Mouse (Mus musculus): ENCODE results near the gene B3galt1. TPM values are rescaled to one million over a fixed set of nuclear protein-coding genes. Genes with fewer than 3 reads are reported as not detected.

Gene B3galt1
- 1 to 10 TPM; 1.2 to 2.3 TPM for total RNA-seq (2021)
- long read RNA-seq, experiment 1, partial matches to known transcripts = 0 of 1 reads
- long read RNA-seq, experiment 1, other reads (novel, unspliced or antisense) = 1 of 1 reads
- long read RNA-seq, experiment 2, partial matches to known transcripts = 0 of 1 reads
- long read RNA-seq, experiment 2, other reads (novel, unspliced or antisense) = 1 of 1 reads

DNA sequence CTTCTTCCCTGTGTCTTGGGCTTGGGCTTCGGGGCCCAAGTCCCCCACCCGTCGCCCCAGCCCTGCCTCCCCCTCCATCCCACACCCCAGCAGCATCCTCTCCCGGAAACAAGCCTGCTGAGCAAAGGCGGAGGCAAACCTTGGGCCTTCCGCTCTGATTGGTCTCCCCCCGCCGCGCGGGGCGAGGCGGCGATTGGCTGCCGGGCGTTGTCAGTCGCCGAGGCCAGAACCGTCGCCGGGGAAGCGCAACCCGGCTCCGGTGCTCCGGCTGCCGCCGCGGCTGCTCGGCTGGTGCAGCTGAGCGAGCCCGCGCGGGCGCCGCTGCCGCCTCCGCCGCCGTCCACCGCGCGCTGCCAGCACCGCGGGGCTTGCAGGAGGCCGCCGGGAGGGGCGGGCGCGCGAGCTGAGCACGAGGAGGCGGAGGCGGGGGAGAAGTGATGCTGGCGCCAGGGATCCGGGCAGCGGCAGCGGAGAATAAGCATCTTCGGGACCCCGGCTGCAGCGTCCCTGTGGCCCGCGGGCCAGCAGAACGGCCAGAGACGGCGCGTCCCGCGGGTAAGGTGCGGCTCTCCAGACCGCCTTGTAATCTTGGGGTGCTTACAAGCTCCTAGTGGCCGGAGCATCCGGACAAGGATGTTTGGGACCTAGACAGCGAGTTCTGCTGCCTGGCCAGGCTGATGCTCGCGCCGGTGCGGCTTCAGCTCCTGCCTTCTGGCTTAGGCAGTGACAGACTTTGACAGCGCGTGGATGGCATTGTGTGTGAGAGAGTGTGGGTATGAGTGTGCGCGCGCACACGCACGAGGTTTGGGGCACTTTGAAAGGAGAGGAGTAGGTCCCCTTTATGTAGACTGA, at the start of gene B3galt1:
TSS of gene B3galt1 (plus strand) at position 392 of the 852 bp plus-strand sequence.
- DNase-seq = peak; percentile 85 to 90

DNA sequence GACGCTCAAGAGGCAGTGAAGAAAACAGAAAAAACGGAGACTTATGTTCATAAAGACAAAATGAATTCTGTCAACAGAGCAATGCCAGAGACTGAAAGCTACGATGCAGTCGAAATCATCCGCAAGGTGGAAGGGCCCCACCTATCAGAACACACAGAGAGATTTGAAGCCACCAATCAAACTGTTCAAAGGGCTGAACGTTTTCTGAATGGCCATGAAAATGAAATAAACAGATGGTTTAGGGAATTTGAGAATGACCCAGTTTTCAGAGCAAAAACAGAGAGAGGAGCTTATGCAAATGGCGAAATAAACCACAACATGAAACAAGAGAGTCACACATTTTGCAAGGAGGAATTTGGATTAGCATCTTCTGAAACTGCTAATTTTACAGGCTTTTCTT, 49.3 kb upstream of the B3galt1 start:
- DNase-seq = no peak

DNA sequence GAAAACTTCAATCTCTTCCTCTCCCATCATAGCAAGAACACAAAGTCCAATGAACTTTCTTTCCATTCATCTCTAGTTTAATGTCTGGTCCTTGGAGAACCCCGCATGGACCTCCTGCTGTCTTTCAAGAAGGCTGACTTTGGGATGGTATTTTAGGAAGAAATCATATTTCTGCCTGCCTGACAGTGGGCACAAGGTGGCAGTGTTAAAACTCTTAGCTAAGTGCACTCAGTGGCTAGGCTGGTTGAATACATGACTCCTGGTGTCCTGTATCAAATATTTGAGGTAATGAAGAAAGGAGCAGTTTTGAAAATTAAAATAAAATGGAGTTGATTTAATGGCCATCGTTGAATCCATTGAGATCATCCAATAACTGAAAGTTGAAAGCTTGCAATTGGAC, 30.3 kb upstream of the B3galt1 start:
- DNase-seq = no peak

DNA sequence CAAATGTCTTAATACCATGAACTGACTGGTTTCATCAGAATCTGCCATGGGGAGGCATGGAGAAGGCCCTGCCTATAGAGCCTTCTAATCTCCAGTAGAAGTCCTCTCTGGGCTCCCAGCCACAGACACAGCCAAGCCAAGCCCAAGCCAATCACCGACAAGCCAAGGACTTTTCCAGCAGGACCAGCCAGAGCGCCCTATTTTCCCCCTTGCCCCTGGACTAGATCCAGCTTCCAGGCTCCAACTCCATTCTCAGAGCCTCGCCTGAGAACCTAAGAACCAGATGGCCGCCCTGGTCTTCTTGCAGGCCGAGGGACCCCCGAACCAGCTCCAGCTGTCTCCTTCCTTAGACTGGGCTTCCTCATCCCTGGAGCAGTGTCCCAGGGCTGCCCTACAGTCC, 26.2 kb upstream of the B3galt1 start:
- DNase-seq = no peak

DNA sequence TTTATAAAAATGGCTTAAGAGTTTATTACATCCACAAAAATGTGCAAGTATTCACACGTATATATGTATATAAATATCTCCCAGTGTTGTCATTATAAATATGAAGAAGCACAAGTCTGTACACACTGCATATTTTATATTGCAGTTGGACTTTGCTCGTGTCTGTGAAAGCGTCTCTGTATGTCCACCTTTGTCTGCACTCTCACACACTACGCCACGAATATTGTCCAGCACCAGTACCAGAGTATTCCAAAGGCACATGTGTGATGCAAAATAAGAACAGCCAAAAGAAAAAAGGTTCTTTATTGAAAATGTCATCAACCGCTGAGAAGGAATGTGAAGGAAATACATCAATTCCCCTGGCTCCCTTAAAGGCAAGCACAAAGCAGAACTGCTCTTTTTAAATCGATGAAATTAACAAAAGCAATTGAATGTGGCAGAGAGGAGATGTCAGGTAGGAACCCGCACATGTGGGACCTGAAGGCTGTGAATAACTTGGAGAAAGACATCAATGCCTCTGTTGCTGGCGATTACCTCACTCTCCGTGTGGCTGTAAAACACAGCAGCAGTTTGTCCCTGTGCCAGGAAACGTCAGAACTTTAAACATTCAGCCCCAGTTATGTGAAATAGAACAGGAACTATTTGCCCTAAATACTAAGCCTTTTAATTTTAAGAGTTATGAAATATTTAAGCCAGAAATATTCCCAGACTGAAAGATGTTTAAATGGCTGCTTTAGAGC, 23.5 kb upstream of the B3galt1 start:
- no peak for DNase-seq

DNA sequence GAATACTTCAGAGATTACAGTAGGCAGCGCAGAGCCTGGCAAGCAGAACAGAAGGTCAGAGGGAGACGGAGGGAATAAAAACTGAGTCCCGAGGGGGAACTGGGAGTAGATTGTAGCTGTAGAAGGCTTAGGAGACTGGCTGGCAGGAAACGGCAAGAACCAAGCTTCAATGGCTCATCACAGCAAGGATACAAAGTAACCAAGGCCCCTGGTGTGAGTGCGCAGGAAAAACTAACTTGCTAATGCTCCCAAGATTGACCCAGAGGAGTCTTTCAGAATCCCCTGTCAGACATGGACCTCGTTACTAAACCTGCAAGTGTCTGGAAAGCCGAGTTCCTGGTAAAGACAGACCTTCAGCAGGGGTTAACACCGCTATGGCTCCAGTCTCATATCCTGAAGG, 21.2 kb upstream of the B3galt1 start:
- DNase-seq = no peak

DNA sequence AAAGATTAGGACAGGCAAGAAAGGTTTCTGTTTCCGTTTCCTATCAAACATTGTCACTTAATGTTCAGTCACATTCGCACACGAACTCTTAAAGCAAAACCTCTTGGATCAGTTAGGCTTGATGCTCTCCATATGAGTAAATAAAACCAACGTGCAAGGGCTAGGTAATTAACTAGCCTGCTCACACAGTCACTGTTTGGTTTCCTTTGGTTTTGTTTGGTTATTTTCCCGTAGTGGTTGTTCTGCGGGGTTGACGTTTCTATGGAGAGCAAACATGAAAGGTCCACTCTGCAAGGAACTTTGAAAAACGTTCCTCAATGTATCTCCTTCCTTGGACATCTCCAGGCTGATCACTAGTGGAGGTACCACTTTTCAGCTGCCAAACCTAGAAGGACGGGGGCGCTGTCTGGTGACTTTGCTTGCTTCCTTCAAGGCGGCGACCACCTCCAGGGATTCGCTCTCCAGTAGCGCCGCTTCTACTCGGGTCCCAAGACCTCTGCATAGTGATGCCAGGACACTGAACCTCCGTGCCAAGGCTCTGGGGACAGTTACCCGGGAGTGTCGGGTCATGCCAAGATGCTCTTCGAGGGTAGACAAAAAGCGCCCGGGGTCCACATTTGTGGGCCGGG, 706 bp upstream of the B3galt1 start:
- peak; percentile 34 to 62 for DNase-seq

DNA sequence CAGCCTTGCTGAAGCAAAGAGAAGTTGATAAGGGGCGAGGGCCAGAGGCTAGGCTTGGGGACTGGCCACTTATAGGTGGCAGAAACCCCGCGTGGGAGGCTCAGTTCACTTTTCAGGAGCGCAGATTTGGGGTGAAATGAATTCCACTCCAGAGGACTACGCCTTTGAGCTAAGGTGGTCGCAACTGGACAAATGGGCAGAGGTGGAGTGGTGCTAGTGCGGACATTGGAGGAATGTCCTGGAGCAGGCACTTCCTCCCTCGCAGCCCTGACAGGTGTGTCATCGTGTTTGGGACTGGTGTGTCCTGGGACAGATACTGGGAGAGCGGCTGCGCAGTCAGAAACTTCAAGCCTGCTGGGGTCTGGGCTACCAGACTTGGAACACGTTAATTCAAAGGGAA, 895 bp downstream of the B3galt1 start:
- DNase-seq = no peak

DNA sequence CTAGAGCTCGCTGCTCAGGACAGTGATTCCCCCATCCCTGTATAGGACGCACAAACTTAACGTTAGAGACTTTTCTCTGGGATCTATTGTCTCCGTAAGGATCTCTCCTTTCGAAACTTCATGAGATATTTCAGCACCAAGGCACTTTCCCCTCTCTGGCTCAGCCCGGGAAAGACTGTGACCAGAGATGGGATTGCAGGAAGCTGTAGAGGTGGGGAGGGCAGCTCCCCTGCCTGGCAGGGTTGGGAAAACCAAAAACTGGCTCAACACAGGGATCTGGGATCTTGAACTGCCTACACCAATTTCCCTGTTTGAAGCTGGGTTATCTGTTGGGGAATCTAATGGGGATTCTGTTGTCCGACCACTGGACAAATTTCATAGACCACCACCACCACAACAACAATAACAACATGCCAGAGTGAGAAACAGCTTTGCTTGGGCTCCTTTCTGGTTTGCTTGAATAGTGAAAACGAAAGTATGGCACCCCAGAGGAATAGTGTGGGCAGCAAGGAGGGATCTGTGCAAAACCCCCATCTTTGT, 1.5 kb downstream of the B3galt1 start:
- DNase-seq = peak; percentile 2 to 13

DNA sequence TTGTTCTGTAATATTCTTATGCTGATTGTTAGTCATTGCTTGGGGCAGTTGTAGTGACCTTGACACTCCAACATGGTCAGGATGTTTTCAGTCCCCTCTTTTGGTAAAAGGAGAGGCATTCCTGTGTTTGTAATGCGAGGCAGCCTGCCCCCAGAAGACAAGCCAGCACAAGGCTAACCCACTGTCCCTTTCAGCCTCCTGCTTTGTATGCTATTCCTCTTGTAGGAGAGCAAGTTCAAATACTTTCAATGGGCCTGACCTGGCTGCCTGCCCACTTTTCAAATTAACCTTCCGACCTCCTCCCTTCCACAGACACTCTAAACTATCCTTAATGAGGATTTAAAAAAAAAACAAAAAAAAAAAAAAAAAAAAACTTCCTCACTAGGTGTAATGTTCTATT, 11.0 kb downstream of the B3galt1 start:
- DNase-seq = no peak

DNA sequence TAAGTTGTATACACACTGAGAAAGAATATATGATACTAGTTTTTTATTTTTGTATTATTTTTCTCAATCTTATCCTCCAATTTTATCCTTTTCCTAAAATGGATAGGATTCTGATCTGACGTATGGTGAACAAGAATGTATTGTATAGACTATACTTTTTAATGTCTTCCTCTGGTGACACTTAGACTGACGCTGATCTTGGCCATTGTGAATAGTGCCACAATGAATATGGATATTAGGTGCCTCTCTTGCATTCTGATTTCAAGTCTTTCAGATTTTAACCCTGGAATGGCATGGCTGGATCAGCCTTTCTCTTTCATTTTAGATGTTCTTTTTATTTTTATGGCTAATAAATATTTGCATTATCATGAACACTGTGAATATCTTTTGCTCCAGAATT, 17.4 kb downstream of the B3galt1 start:
- DNase-seq = no peak

DNA sequence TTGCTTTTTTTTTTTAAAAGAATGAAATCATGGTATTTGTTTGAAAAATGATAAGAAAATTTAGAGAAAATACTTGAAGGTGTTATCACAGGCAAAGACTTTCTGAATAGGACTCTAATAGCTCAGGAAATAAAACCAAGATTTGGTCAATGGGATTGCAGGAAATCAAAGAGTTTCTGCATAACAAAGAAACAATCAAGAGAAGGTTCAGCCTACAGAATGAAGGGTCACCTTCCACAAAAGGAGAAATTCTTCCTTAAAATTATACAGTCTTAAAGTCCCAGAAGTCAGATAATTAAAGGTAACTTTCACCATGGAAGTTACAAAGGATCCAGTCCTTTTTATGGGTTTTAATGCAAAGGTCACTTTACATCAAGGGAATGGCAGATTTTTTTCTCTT, 24.7 kb downstream of the B3galt1 start:
- no peak for DNase-seq

DNA sequence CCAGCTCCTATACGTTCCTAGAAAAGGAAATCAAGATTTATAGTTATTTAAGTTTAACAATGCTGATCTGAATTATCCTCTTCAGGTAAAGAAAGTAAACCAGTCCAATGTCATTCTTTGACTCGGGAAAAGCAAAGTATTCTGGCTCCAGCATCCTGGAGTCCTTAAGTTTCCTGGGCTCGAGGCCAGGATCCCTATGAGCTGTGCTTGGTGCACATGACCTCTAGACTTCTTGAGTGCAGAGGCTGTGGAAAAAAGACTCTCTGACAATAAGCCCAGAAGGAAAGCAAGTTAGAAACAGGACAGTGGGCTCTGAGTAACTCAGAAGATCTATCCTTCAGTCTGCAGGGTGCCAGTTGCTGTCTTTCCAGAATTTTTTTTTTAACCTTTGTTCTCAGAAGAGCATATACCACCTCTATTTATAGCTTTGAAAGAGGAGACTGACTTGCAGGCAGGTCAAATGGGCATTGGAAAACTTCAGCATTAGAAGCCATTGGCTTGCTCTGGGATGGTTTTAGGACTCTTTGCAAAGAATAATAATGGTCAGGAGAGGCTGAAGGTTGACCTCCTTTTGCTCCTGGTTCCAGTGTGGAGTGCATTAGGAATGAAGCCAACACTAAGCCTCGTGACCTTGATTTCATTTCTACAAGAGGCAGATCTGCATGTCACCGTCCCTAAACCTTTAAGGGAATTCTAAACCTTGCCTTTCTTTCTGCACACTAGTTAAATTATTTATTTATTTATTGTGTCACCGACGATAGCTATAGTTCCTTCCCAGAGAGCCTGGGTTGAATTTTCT, 26.4 kb downstream of the B3galt1 start:
- peak; percentile 64 to 70 for DNase-seq

DNA sequence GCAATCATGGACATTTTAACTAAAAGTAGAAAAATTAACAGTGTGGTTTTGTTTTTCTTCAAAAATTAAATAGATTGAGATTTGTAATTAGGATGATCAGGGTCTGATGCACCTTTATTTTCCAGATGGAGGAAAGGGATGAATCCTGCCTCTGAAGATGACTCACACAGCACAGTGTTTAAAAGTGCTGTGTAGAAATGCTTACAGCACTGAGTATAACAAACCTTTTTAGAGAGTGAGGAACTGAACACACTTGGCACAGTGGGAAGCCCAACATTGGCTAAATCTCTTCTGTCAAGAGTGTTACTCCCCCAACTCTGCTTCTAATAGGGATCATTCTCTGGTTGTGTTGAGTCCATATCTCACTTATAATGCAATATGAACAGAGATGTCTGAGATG, 57.2 kb downstream of the B3galt1 start:
- DNase-seq = no peak

DNA sequence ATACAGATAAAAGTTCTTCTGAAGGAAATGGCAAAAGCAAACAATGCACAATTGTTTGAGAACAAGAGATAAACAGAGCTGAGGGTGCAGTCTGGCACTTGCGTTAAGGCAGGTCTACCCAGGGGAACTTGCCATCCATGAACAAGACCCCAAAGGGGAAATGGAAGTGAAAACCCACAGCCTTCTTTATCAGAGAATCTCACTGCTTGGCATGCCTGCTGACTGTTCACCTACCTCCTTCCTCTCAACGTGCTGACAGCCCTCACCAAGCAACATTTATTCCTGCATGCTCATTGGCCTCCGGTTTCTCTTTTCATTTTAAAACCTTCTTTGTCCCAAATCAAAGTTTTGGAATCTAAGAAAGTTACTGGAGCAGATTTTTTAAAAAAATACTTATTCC, 62.0 kb downstream of the B3galt1 start:
- DNase-seq = peak; percentile 1 to 13

DNA sequence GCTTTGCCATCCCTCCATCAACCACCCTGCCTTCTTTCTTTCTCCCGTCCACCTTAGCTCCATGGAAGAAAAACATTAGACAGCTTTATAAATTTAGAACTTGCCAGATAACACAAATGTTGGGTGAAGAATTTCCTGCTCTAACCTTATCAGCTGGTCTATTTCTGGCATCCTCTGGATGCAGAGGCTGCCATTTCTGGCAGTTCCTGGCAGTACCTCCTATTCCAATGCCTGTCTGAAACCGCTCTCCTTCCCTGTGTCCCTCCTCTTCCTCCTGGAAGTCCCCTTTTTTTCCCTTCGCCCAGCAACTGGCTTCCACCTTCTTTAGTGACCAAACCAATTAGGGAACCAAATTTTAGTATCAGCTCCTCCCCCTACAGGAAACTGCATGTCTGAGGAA, 62.6 kb downstream of the B3galt1 start:
- DNase-seq = peak; percentile 37 to 59

DNA sequence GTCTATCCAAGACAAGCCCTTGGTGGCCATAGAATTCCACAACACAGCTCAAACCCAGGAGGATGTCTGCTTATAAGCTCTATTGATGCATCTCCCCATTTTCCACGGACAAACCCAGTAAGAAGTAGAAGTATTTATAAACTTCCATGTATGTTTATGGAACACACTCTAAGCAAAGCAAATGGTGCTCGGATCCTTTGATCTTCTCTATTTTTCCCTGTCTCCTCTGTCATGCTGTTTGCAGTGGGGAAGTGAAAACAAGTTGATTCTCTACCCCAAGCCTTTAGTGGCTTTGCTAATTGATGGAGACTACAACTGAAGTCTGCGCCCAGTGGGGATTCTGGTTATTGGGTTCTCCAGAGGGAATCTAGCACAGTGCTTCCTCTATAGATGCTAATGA, 89.2 kb downstream of the B3galt1 start:
- no peak for DNase-seq

DNA sequence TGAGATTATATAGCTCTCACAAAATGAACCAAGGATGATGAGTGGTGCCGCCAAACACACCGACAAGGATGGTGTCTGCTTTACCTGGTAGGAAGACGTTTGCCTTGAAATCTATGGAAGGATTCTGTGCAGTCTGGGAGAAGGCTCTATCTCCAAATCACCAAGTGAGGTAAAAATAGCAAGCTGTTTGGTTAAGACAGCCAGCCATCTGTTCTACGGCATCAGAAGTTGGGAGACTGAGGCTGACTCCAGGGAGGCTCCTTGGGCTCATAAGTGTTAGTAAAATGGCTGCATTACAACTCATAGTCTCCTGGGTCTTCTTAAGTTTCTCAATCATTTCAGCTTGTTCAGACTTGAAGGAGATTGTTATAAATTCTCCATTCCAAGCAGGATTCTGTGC, 91.7 kb downstream of the B3galt1 start:
- no peak for DNase-seq

DNA sequence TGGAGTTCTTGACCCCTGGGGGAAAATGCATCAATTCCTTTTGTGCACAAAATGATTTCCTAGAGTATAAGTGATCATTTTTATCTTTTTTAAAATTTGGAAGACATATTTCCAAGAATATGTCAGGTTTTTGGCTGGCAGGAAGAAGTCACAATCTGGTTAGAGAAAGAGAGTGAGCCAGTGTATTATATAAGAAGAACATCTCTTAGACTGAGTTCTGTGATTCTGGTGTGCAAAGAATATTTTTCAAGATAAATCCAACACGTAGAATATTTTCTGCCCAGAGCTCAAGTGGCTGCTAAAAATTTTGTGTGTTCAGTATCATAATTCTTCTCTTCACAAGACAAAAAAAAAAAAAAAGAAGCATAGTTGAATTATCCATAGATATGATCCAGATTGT, 92.4 kb downstream of the B3galt1 start:
- no peak for DNase-seq

DNA sequence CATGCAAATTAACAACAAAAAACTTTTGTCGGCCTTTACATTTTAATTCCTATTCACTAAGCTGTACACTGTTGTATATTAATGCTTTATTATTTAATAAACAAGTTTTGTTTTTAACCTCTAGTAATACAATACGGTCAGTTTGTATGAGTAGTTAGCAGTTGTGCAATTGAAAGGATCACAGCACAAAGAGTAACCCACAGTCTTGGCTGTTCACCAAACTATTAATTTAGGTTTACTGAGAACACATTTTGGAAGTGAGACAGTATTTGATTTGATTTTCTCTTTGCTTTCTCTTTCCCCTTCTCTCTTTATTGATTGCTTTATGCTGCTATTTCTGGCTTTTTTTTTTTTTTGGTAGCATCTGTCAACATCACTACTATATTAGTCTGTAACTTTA, 106.0 kb downstream of the B3galt1 start:
- no peak for DNase-seq

DNA sequence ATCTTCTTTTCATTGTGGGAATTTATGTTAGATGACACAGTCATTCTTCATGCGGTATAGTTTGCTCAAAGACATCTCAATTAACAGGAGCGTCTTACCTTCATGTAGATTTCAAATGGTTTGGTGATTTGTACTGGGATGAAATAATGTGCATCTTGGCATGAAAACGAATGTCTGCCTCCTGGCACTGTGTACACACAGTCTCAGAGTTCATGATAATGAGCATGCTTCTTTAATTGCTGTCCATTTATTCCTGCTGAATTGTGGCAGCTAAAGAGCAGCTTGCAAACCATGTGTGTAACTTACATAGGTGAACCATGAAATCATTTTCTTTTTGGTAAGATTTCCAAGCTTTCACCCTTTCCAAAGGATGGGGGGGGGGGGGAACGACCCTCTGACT, 112.0 kb downstream of the B3galt1 start:
- DNase-seq = no peak

DNA sequence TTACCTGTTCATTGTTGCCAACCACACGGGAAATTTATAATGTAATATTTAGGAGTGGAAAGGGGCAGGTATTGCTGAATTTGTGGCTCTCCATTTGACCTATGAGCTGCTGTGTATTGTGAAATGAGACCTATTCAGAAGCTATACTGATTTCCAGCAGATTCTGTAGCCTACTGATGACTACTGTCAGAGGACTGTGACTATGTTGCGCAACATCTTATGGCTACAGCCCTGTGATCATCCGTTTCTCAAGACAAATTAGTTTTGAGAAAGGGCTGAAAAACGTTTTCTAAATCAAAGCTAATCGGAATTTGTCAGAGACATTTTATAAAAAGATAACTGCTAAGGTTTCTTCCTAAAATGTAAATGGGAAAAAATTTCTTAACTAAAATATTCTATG, 158.6 kb downstream of the B3galt1 start:
- DNase-seq = no peak
